Mouse (Mus musculus): ENCODE measurements around the gene Kbtbd7. TPM values are rescaled to one million over a fixed set of nuclear protein-coding genes. Genes with fewer than 3 reads are reported as not detected.
"Not testable (repeated sequence)": the region's sequence is repeated elsewhere in the genome, so short reads cannot be mapped to it uniquely, and the experiment has no call there.

The Kbtbd7 gene
- polyA plus RNA-seq, 1 experiment from 2014 or later, result 12.7 TPM

DNA sequence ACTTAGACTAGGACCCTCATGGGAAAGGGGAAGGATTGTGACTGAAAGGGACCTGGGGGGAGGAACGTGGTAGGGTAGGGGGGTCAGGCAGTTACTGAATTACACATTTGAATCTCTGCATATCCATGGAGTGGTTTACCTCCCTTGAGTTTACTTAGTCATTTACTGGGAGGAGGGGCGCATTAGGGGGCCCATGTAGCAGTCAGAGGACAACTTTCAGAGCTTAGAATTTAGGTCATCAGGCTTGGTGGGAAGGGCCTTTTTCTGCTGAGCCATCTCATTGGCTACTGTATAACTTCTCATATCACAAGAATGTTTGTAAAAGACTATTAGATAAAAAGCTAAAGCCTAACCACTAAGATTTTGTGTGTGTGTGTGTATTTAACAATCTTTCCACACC is 15.6 kb upstream of the Kbtbd7 start:
- WGBS, result 57% methylated on average over 2 of the region's 2 CpGs
- peaks cover 4% of the 10 kb centered on the region; the same call in 1 of the 2 replicates for H3K36me3 ChIP-seq
- ATAC-seq (ENCODE audit: borderline replicate concordance, extremely low read depth, low FRiP score, low TSS enrichment), result no peak

DNA sequence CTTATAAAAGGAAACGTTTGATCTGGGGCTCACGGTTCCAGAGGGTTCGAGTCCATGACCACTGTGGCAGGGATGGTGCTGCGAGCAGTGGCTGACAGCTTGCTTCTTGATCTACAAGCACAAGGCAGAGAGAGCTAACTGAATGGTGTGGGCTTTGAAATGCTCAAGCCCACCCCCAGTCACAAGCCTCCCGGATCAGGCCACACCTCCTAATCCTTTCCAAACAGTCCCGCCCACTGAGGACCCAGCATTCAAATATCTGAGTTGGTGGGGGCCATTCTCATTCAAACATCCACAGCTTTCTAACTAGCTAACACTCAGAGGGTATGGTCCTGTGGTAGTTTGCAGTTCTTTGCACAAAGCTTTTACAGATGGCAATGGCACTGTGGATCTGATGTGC is 13.2 kb upstream of the Kbtbd7 start:
- Histone ChIP-seq H3K4me3 (no peak overlapping the region), H3K9ac (no peak overlapping the region), H3K27ac (no peak overlapping the region), H3K9me3 (no peaks in the 10 kb centered on the region), H3K36me3 (peaks cover 4% of the 10 kb centered on the region; the same call in 1 of the 2 replicates), H3K27me3 (no peaks in the 10 kb centered on the region), H3K4me1 (no peaks in the 10 kb centered on the region), H3K4me2 (no peak overlapping the region)
- ATAC-seq (ENCODE audit: borderline replicate concordance, extremely low read depth, low FRiP score, low TSS enrichment), result no peak
- WGBS, result 83% methylated on average over 6 of the region's 6 CpGs

More for the DNA sequence above, 15.6 kb upstream of the Kbtbd7 start:
- no peaks in the 10 kb centered on the region for H3K27me3 ChIP-seq
- no peak overlapping the region for H3K4me3 ChIP-seq
- H3K4me1 ChIP-seq, result no peaks in the 10 kb centered on the region
- H3K27ac ChIP-seq, result no peak overlapping the region
- H3K9ac ChIP-seq, result no peak overlapping the region
- no peaks in the 10 kb centered on the region for H3K9me3 ChIP-seq
- no peak overlapping the region for H3K4me2 ChIP-seq

DNA sequence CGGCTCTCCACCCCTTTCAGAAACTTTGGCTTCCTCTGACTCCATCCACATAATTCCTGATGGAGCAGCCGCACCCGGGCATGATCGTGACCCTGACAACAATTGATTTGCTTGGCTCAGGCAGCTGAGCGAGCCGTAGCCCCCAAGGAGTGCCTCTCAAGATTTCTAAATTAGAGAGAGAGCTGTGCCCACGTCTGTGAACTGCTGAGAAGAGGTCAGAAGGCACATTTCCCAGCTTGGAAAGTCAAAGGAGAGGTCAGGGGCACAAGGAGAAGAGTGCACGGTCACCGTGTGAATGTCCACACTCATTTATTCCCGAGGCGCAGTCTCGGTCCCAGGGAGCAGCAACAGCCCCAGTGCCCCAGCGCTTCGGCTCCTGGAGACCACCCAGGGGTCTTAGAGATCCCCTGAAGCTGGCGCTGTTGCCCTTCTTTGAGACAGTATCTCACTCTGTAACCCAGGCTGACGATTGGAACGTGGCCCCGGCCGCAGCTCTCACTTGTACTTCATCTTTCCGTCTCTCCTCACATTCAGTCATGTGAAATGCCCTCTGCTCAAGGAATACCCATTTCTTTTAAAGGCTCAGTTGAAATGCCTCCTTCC is 6.1 kb upstream of the Kbtbd7 start:
- H3K4me3 ChIP-seq, result no peak overlapping the region
- no peaks in the 10 kb centered on the region for H3K4me1 ChIP-seq
- H3K27me3 ChIP-seq, result no peaks in the 10 kb centered on the region
- no peak for ATAC-seq (ENCODE audit: borderline replicate concordance, extremely low read depth, low FRiP score, low TSS enrichment)
- H3K4me2 ChIP-seq, result no peak overlapping the region
- no peak overlapping the region for H3K9ac ChIP-seq
- H3K9me3 ChIP-seq, result no peaks in the 10 kb centered on the region
- 0 out of 2 replicates have a peak, but pooled peaks cover 2% of the 10 kb centered on the region for H3K36me3 ChIP-seq
- no peak overlapping the region for H3K27ac ChIP-seq
- WGBS, result 64% methylated on average over 20 of the region's 20 CpGs

- not testable (repeated sequence) for H3K27me3 ChIP-seq, H3K9me3 ChIP-seq, H3K4me1 ChIP-seq
- ATAC-seq (ENCODE audit: borderline replicate concordance, extremely low read depth, low FRiP score, low TSS enrichment), result peak; percentile 20
- peak overlapping the region; percentile 48 for H3K9ac ChIP-seq
- H3K4me2 ChIP-seq, result peak overlapping the region; percentile 57
- WGBS, result 100% methylated on average over 2 of the region's 59 CpGs
- H3K27ac ChIP-seq, result peak overlapping the region; percentile 90
- H3K4me3 ChIP-seq, result peak overlapping the region; percentile 52
- H3K36me3 ChIP-seq, result peaks cover 10% of the 10 kb centered on the region
These were observed 537 bp downstream of the Kbtbd7 start for GRCm38 (mm10) chr14:79426730-79427365.

GRCm38 (mm10) chr14:79434068-79434467 is 7.8 kb downstream of the Kbtbd7 start:
- Histone ChIP-seq H3K9ac (no peak overlapping the region), H3K9me3 (no peaks in the 10 kb centered on the region), H3K36me3 (no peaks in the 10 kb centered on the region), H3K27me3 (no peaks in the 10 kb centered on the region), H3K4me2 (no peak overlapping the region), H3K27ac (no peak overlapping the region), H3K4me1 (no peaks in the 10 kb centered on the region), H3K4me3 (no peak overlapping the region)
- WGBS, result 87% methylated on average over 1 of the region's 1 CpGs
- ATAC-seq (ENCODE audit: borderline replicate concordance, extremely low read depth, low FRiP score, low TSS enrichment), result no peak

GRCm38 (mm10) chr14:79440655-79441054 is 14.3 kb downstream of the Kbtbd7 start:
- Histone ChIP-seq H3K27ac (no peak overlapping the region), H3K9me3 (no peaks in the 10 kb centered on the region), H3K27me3 (no peaks in the 10 kb centered on the region), H3K36me3 (no peaks in the 10 kb centered on the region), H3K4me2 (no peak overlapping the region), H3K4me1 (no peaks in the 10 kb centered on the region), H3K9ac (no peak overlapping the region), H3K4me3 (no peak overlapping the region)
- ATAC-seq (ENCODE audit: borderline replicate concordance, extremely low read depth, low FRiP score, low TSS enrichment), result no peak
- WGBS, result 80% methylated on average over 2 of the region's 2 CpGs

- no peak for ATAC-seq (ENCODE audit: borderline replicate concordance, extremely low read depth, low FRiP score, low TSS enrichment)
- Histone ChIP-seq H3K4me3 (no peak overlapping the region), H3K9ac (no peak overlapping the region), H3K27ac (no peak overlapping the region), H3K4me2 (no peak overlapping the region), H3K36me3 (no peaks in the 10 kb centered on the region), H3K4me1 (no peaks in the 10 kb centered on the region), H3K27me3 (no peaks in the 10 kb centered on the region), H3K9me3 (no peaks in the 10 kb centered on the region)
- 72% methylated on average over 5 of the region's 5 CpGs for WGBS
These were observed 15.1 kb downstream of the Kbtbd7 start for GRCm38 (mm10) chr14:79441441-79441840.

DNA sequence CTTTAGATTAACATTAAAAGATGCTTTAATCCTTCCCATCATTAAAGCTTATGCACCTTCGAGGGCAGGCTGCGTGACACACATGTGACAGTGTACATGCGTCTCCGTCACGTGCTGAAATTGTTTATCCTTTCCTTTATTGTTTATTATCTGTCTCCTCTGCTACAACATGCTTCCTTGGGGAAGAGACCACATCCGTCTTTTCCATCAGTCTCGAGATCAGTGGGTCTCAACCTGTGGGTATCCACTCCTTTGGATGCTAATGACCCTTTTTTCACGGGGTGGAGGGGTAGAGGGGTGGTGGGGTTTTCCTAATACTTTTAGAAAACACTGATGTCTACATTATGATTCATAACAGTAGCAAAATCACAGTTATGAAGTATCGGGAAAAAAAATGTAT is 18.3 kb downstream of the Kbtbd7 start:
- ATAC-seq (ENCODE audit: borderline replicate concordance, extremely low read depth, low FRiP score, low TSS enrichment), result no peak

GRCm38 (mm10) chr14:79445055-79445620 is 18.8 kb downstream of the Kbtbd7 start:
- no peak overlapping the region for H3K4me2 ChIP-seq
- no peaks in the 10 kb centered on the region for H3K27me3 ChIP-seq
- H3K27ac ChIP-seq, result no peak overlapping the region
- no peak overlapping the region for H3K9ac ChIP-seq
- no peaks in the 10 kb centered on the region for H3K4me1 ChIP-seq
- no peaks in the 10 kb centered on the region for H3K36me3 ChIP-seq
- H3K4me3 ChIP-seq, result no peak overlapping the region
- WGBS, result 67% methylated on average over 16 of the region's 16 CpGs
- ATAC-seq (ENCODE audit: borderline replicate concordance, extremely low read depth, low FRiP score, low TSS enrichment), result no peak
- no peaks in the 10 kb centered on the region for H3K9me3 ChIP-seq

More for the DNA sequence above, 18.3 kb downstream of the Kbtbd7 start:
- no peaks in the 10 kb centered on the region for H3K36me3 ChIP-seq
- H3K9me3 ChIP-seq, result no peaks in the 10 kb centered on the region
- H3K4me1 ChIP-seq, result no peaks in the 10 kb centered on the region
- H3K27me3 ChIP-seq, result no peaks in the 10 kb centered on the region
- no peak overlapping the region for H3K9ac ChIP-seq
- no peak overlapping the region for H3K4me3 ChIP-seq
- 69% methylated on average over 9 of the region's 9 CpGs for WGBS
- H3K27ac ChIP-seq, result no peak overlapping the region
- no peak overlapping the region for H3K4me2 ChIP-seq

DNA sequence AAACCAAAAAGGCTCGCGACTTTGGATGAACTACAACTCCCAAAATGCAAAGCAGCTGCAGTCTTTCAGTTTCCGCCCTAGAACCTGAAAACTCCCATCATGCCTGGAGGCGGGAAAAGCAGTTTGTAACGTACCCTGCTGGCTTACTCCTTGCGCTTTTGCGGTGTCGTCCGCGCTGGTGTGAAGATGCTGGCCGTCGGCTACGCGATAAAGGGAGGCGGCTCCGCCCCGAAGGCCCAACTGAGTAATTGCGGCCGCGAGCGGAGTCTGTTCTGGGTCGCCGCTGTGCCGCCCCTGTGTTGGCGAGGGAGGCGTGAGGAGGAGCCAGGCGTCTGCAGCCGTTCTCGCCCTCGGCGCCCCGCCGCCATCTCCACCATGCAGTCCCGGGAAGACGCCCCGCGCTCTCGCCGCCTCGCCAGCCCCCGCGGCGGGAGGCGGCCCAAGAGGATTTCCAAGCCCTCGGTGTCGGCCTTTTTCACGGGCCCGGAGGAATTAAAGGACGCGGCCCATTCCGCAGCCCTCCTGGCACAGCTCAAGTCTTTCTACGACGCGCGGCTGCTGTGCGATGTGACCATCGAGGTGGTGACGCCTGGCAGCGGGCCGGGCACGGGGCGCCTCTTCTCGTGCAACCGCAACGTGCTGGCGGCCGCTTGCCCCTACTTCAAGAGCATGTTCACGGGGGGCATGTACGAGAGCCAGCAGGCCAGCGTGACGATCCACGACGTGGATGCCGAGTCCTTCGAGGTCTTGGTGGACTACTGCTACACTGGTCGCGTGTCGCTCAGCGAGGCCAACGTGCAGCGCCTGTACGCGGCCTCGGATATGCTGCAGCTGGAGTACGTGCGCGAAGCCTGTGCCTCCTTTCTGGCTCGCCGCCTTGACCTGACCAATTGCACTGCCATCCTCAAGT is 25.6 kb downstream of the Kbtbd7 start, which contains the start of gene Kbtbd6:
Gene Kbtbd6 (plus strand): TSS at position 155 of the 910 bp plus-strand sequence.
- H3K9me3 ChIP-seq, H3K36me3 ChIP-seq, H3K27me3 ChIP-seq, H3K4me1 ChIP-seq: not testable (repeated sequence)
- Histone ChIP-seq H3K4me3 (peak within 1 kb of the TSS; percentile 63), H3K9ac (peak within 1 kb of the TSS; percentile 54), H3K27ac (peak within 1 kb of the TSS; percentile 74; the same call in 1 of the 2 replicates), H3K4me2 (peak within 1 kb of the TSS; percentile 82)
- peak; percentile 92 for ATAC-seq (ENCODE audit: borderline replicate concordance, extremely low read depth, low FRiP score, low TSS enrichment)
- 13% methylated on average over 36 of the region's 89 CpGs for WGBS

- 90% methylated on average over 8 of the region's 10 CpGs for WGBS
- not testable (repeated sequence) for H3K4me3 ChIP-seq; H3K27ac ChIP-seq; H3K4me1 ChIP-seq; H3K9me3 ChIP-seq; H3K9ac ChIP-seq; H3K4me2 ChIP-seq; H3K27me3 ChIP-seq; H3K36me3 ChIP-seq; ATAC-seq (ENCODE audit: borderline replicate concordance, extremely low read depth, low FRiP score, low TSS enrichment)
These were observed 26.3 kb downstream of the Kbtbd7 start for GRCm38 (mm10) chr14:79452591-79452934.

Data from lung, embryonic 15.5 days (tissue).